19 mouse cellular contexts compared by ENCODE assay signal in genomic region chr8:103897463-103897862, GRCm38 (mm10).
"Had no signal": no experiment of that assay in that cellular context is flagged by ENCODE, and none has a peak within 500 bp of the region (broad histone marks: within the 10 kb centered on the region; RNA-seq: fewer than 3 reads in every experiment).

No protein-coding gene starts in this region.

- ATAC-seq: intestine, embryonic 15.5 days; liver, postnatal 0 days; midbrain, embryonic 16.5 days had no signal

- H3K4me3 ChIP-seq: intestine, embryonic 15.5 days; liver, embryonic 13.5 days; lung, embryonic 15.5 days; megakaryocyte, embryonic 14.5 days; neural tube, embryonic 13.5 days had no signal

- H3K4me1 ChIP-seq: intestine, embryonic 15.5 days; liver, embryonic 13.5 days; lung, embryonic 15.5 days; megakaryocyte, embryonic 14.5 days; neural tube, embryonic 13.5 days had no signal

- H3K36me3 ChIP-seq: intestine, embryonic 15.5 days; liver, embryonic 13.5 days; lung, embryonic 15.5 days; neural tube, embryonic 13.5 days had no signal

- H3K27ac ChIP-seq: intestine, embryonic 15.5 days; liver, embryonic 13.5 days; lung, embryonic 15.5 days; macrophage; neural tube, embryonic 13.5 days had no signal

- H3K9ac ChIP-seq: intestine, embryonic 15.5 days; liver, embryonic 13.5 days; liver, postnatal 0 days; lung, embryonic 15.5 days; neural tube, embryonic 13.5 days had no signal

- H3K9me3 ChIP-seq: intestine, embryonic 15.5 days; liver, embryonic 13.5 days; lung, embryonic 15.5 days; neural tube, embryonic 13.5 days had no signal

- H3K27me3 ChIP-seq: intestine, embryonic 15.5 days; liver, embryonic 13.5 days; lung, embryonic 15.5 days; megakaryocyte, embryonic 14.5 days; neural tube, embryonic 13.5 days had no signal

- DNase-seq: kidney, adult 18-20 months; kidney, postnatal 10 days; layer of hippocampus, adult 9-11 months; layer of hippocampus, postnatal 36 days; liver; liver, embryonic 13.5 days; liver, postnatal 0 days; lung, postnatal 14 days; retina, postnatal 1 day; spleen, adult 18-20 months; thymus, adult 18-20 months; thymus, postnatal 25 days had no signal

- H3K4me2 ChIP-seq: intestine, embryonic 15.5 days; liver, embryonic 13.5 days; lung, embryonic 15.5 days; midbrain, embryonic 11.5 days; neural tube, embryonic 13.5 days had no signal
